ENCODE assay signal across 16 mouse cellular contexts in genomic region chr14:23237376-23237775, GRCm38 (mm10).
A peak's percentile ranks its signal among the peaks of the same experiment; 100 is the strongest.
DNase-seq lines count a peak whose midpoint lies in the region; ATAC-seq and TF ChIP-seq lines count a peak whose summit lies in the region.
"Had no signal": no experiment of that assay in that cellular context is flagged by ENCODE, and none has a peak within 500 bp of the region (broad histone marks: within the 10 kb centered on the region; RNA-seq: fewer than 3 reads in every experiment).

No protein-coding gene starts in this region.

- intact Hi-C loops in left cerebral cortex, adult 2 months (cut with DNase I): no loop called here

- no peak overlapping the region for H3K4me3 ChIP-seq in heart, postnatal 0 days (ENCODE audit: low read depth, low read length)
- H3K4me3 ChIP-seq in left cerebral cortex, adult 2 months: no peak overlapping the region
- H3K4me3 ChIP-seq: hindbrain, embryonic 13.5 days had no signal

- peak; percentile 96 for ATAC-seq in heart, postnatal 0 days (ENCODE audit: insufficient read depth, low read depth)
- ATAC-seq: intestine, embryonic 16.5 days had no signal

- TF ChIP-seq EP300 in heart, postnatal 0 days (IDR thresholded peaks at IDR 0.05; ENCODE audit: low read depth): peak; percentile 47; the same call in 1 of the 2 replicates

- H3K27me3 ChIP-seq in heart, postnatal 0 days (ENCODE audit: control insufficient read depth, insufficient read depth, low read length): no peaks in the 10 kb centered on the region
- H3K27me3 ChIP-seq: hindbrain, embryonic 13.5 days had no signal

- no peak overlapping the region for H3K9ac ChIP-seq in heart, postnatal 0 days (replicated peaks; ENCODE audit: low read depth, low read length)
- H3K9ac ChIP-seq: hindbrain, embryonic 13.5 days had no signal

- H3K4me2 ChIP-seq in heart, postnatal 0 days (ENCODE audit: low read depth, low read length): no peak overlapping the region
- H3K4me2 ChIP-seq: hindbrain, embryonic 13.5 days had no signal

- H3K4me1 ChIP-seq in heart, postnatal 0 days (ENCODE audit: control insufficient read depth, insufficient read depth): peaks cover 7% of the 10 kb centered on the region; the same call in 1 of the 2 replicates

- peak overlapping the region; percentile 67 for H3K27ac ChIP-seq in heart, postnatal 0 days (ENCODE audit: low read depth)
- no peak overlapping the region for H3K27ac ChIP-seq in left cerebral cortex, adult 2 months
- H3K27ac ChIP-seq: hindbrain, embryonic 13.5 days; kidney, postnatal 0 days had no signal

- no peaks in the 10 kb centered on the region for H3K36me3 ChIP-seq in heart, postnatal 0 days (replicated peaks; ENCODE audit: control insufficient read depth, insufficient read depth, low read length)
- H3K36me3 ChIP-seq: hindbrain, embryonic 13.5 days had no signal

- H3K9me3 ChIP-seq in heart, postnatal 0 days (replicated peaks; ENCODE audit: control insufficient read depth, low read length): no peaks in the 10 kb centered on the region
- H3K9me3 ChIP-seq: hindbrain, embryonic 13.5 days had no signal

- WGBS in heart, postnatal 0 days: 27% methylated on average over 2 of the region's 2 CpGs

- no peak for TF ChIP-seq CTCF in heart, postnatal 0 days (IDR thresholded peaks at IDR 0.05; ENCODE audit: low read depth)
- TF ChIP-seq CTCF in left cerebral cortex, adult 2 months (IDR thresholded peaks at IDR 0.05): no peak

- peak; percentile 20 for DNase-seq in adrenal gland, adult 2 months
- DNase-seq in adrenal gland, postnatal 25 days: no peak
- DNase-seq in 3T3-L1 (ENCODE audit: low read depth, low spot score): peak; percentile 75
- DNase-seq in adrenal gland, postnatal 36 days: peak; percentile 6 to 32
- peak; percentile 90 for DNase-seq in heart, postnatal 0 days (ENCODE audit: low spot score)
- no peak for DNase-seq in thymus, postnatal 4 days
- DNase-seq in left cerebral cortex, adult 2 months (ENCODE audit: extremely low spot score in 1 of 2, low spot score in 2 of 2): no peak
- no peak for DNase-seq in urinary bladder, adult 2 months (ENCODE audit: low spot score)
- DNase-seq: cerebellum, adult 18-20 months; gastrocnemius, postnatal 36 days; liver; lung, adult 2 months; midbrain, embryonic 14.5 days had no signal

Comparison
In these comparisons a context has a peak if more than half of its experiments do, and no peak if none do; other contexts are left out.
1. DNase-seq: peak in adrenal gland, adult 2 months (single experiment), 3T3-L1 (single experiment), adrenal gland, postnatal 36 days (2 of 2) and heart, postnatal 0 days (single experiment); none in adrenal gland, postnatal 25 days (single experiment), thymus, postnatal 4 days (single experiment), left cerebral cortex, adult 2 months (0 of 2) and urinary bladder, adult 2 months (single experiment).